In genomic region chr13:31955171-31955570, GRCm38 (mm10) we compare ENCODE assay signal across 14 mouse cellular contexts.
DNase-seq lines count a peak whose midpoint lies in the region; ATAC-seq lines count a peak whose summit lies in the region.
"Had no signal": no experiment of that assay in that cellular context is flagged by ENCODE, and none has a peak within 500 bp of the region (broad histone marks: within the 10 kb centered on the region; RNA-seq: fewer than 3 reads in every experiment).

No protein-coding gene starts in this region.

- ATAC-seq in forebrain, embryonic 14.5 days = no peak
- ATAC-seq in forebrain, embryonic 12.5 days (ENCODE audit: low FRiP score) = no peak
- peak; percentile 71 for ATAC-seq in hindbrain, embryonic 16.5 days
- no peak for ATAC-seq in hindbrain, embryonic 14.5 days (ENCODE audit: low FRiP score)

- DNase-seq in forebrain, embryonic 14.5 days (ENCODE audit: low spot score) = peak; percentile 7
- no peak for DNase-seq in hindbrain, embryonic 14.5 days (ENCODE audit: low spot score)
- peak; percentile 25 to 71 for DNase-seq in urinary bladder, adult 18-20 months (ENCODE audit: low spot score in 2 of 2)
- no peak for DNase-seq in urinary bladder, postnatal 4 days (ENCODE audit: low spot score in 2 of 2)
- DNase-seq in kidney, adult 18-20 months = no peak
- DNase-seq in cerebellum, adult 9-10 months = no peak
- DNase-seq: heart, postnatal 10 days; right cerebral cortex, postnatal 25 days; thymus, postnatal 25 days had no signal

- WGBS in forebrain, embryonic 14.5 days = 56% methylated on average over 7 of the region's 7 CpGs
- WGBS in forebrain, embryonic 12.5 days = 68% methylated on average over 7 of the region's 7 CpGs
- WGBS in hindbrain, embryonic 16.5 days = 56% methylated on average over 7 of the region's 7 CpGs
- WGBS in hindbrain, embryonic 14.5 days = 66% methylated on average over 7 of the region's 7 CpGs

- no peak overlapping the region for H3K9ac ChIP-seq in forebrain, embryonic 14.5 days (ENCODE audit: low read length)
- no peak overlapping the region for H3K9ac ChIP-seq in forebrain, embryonic 12.5 days
- no peak overlapping the region for H3K9ac ChIP-seq in hindbrain, embryonic 16.5 days (ENCODE audit: low read depth, low read length)
- no peak overlapping the region for H3K9ac ChIP-seq in hindbrain, embryonic 14.5 days
- H3K9ac ChIP-seq: liver, embryonic 14.5 days had no signal

- no peaks in the 10 kb centered on the region for H3K27me3 ChIP-seq in forebrain, embryonic 14.5 days (replicated peaks; ENCODE audit: control insufficient read depth, insufficient read depth, low read length)
- H3K27me3 ChIP-seq in forebrain, embryonic 12.5 days = no peaks in the 10 kb centered on the region
- no peaks in the 10 kb centered on the region for H3K27me3 ChIP-seq in hindbrain, embryonic 16.5 days (replicated peaks; ENCODE audit: control insufficient read depth, insufficient read depth, low read length)
- no peaks in the 10 kb centered on the region for H3K27me3 ChIP-seq in hindbrain, embryonic 14.5 days (ENCODE audit: control insufficient read depth, insufficient read depth, low read length)

- no peak overlapping the region for H3K4me2 ChIP-seq in forebrain, embryonic 14.5 days (ENCODE audit: low read length)
- no peak overlapping the region for H3K4me2 ChIP-seq in forebrain, embryonic 12.5 days
- H3K4me2 ChIP-seq in hindbrain, embryonic 16.5 days (ENCODE audit: low read length) = no peak overlapping the region
- H3K4me2 ChIP-seq in hindbrain, embryonic 14.5 days (replicated peaks) = no peak overlapping the region

- no peak overlapping the region for H3K27ac ChIP-seq in forebrain, embryonic 14.5 days (ENCODE audit: low read depth, low read length)
- H3K27ac ChIP-seq in forebrain, embryonic 12.5 days = no peak overlapping the region
- no peak overlapping the region for H3K27ac ChIP-seq in hindbrain, embryonic 16.5 days (ENCODE audit: low read depth, low read length)
- no peak overlapping the region for H3K27ac ChIP-seq in hindbrain, embryonic 14.5 days
- H3K27ac ChIP-seq: left cerebral cortex, adult 2 months; liver, embryonic 14.5 days; macrophage had no signal

- H3K36me3 ChIP-seq in forebrain, embryonic 14.5 days (ENCODE audit: control insufficient read depth, insufficient read depth, low read length) = no peaks in the 10 kb centered on the region
- H3K36me3 ChIP-seq in forebrain, embryonic 12.5 days (replicated peaks) = no peaks in the 10 kb centered on the region
- H3K36me3 ChIP-seq in hindbrain, embryonic 16.5 days (ENCODE audit: control insufficient read depth, insufficient read depth, low read length) = no peaks in the 10 kb centered on the region
- H3K36me3 ChIP-seq in hindbrain, embryonic 14.5 days (replicated peaks; ENCODE audit: control insufficient read depth, insufficient read depth) = no peaks in the 10 kb centered on the region

- H3K9me3 ChIP-seq in forebrain, embryonic 14.5 days (replicated peaks; ENCODE audit: control insufficient read depth, low read length) = no peaks in the 10 kb centered on the region
- H3K9me3 ChIP-seq in forebrain, embryonic 12.5 days = no peaks in the 10 kb centered on the region
- H3K9me3 ChIP-seq in hindbrain, embryonic 16.5 days (ENCODE audit: control insufficient read depth, low read length) = no peaks in the 10 kb centered on the region
- H3K9me3 ChIP-seq in hindbrain, embryonic 14.5 days (ENCODE audit: control insufficient read depth, low read length) = no peaks in the 10 kb centered on the region

- no peak overlapping the region for H3K4me3 ChIP-seq in forebrain, embryonic 14.5 days (ENCODE audit: low read depth, low read length)
- H3K4me3 ChIP-seq in forebrain, embryonic 12.5 days (replicated peaks) = no peak overlapping the region
- H3K4me3 ChIP-seq in hindbrain, embryonic 16.5 days (ENCODE audit: low read length) = no peak overlapping the region
- H3K4me3 ChIP-seq in hindbrain, embryonic 14.5 days (replicated peaks; ENCODE audit: low read length) = no peak overlapping the region
- H3K4me3 ChIP-seq: left cerebral cortex, adult 2 months had no signal

- no peaks in the 10 kb centered on the region for H3K4me1 ChIP-seq in forebrain, embryonic 14.5 days (ENCODE audit: control insufficient read depth, insufficient read depth, low read length)
- no peaks in the 10 kb centered on the region for H3K4me1 ChIP-seq in forebrain, embryonic 12.5 days
- H3K4me1 ChIP-seq in hindbrain, embryonic 16.5 days (ENCODE audit: control insufficient read depth, insufficient read depth, low read depth, low read length) = no peaks in the 10 kb centered on the region; the same call in 1 of the 2 replicates
- H3K4me1 ChIP-seq in hindbrain, embryonic 14.5 days (replicated peaks; ENCODE audit: control insufficient read depth, insufficient read depth, low read length) = no peaks in the 10 kb centered on the region

Comparison
In these comparisons a context has a peak if more than half of its experiments do, and no peak if none do; other contexts are left out.
1. DNase-seq: peak in forebrain, embryonic 14.5 days (single experiment) and urinary bladder, adult 18-20 months (2 of 2); none in hindbrain, embryonic 14.5 days (single experiment), urinary bladder, postnatal 4 days (0 of 2), kidney, adult 18-20 months (single experiment) and cerebellum, adult 9-10 months (single experiment).